In genomic region chr1:86293091-86293490, GRCm38 (mm10) we compare ENCODE assay signal across 13 mouse cellular contexts.
"Had no signal": no experiment of that assay in that cellular context is flagged by ENCODE, and none has a peak within 500 bp of the region (broad histone marks: within the 10 kb centered on the region; RNA-seq: fewer than 3 reads in every experiment).

No protein-coding gene starts in this region.

- H3K4me3 ChIP-seq: layer of hippocampus, adult 2 months; megakaryocyte, embryonic 14.5 days; midbrain, embryonic 10.5 days; midbrain, embryonic 13.5 days had no signal

- DNase-seq: layer of hippocampus, adult 9-11 months; liver, postnatal 0 days; lung, embryonic 14.5 days; lung, postnatal 36 days; right cerebral cortex, adult 18-20 months; right cerebral cortex, postnatal 14 days; right cerebral cortex, postnatal 4 days; thymus, postnatal 25 days had no signal

- H3K4me2 ChIP-seq: liver, embryonic 11.5 days; lung, embryonic 14.5 days; midbrain, embryonic 13.5 days had no signal

- H3K27me3 ChIP-seq: megakaryocyte, embryonic 14.5 days; midbrain, embryonic 13.5 days had no signal

- H3K36me3 ChIP-seq: midbrain, embryonic 10.5 days; midbrain, embryonic 13.5 days had no signal
